Mouse (Mus musculus): ENCODE data around the gene Adam11. TPM values are rescaled to one million over a fixed set of nuclear protein-coding genes. Genes with fewer than 3 reads are reported as not detected.

Gene Adam11
- total RNA-seq, 2 experiments from 2014 or later, result 192 to 212 TPM

GRCm38 (mm10) chr11:102774621-102775141 is 13.4 kb downstream of the Adam11 start:
- peak; percentile 71 for TF ChIP-seq CTCF (conservative IDR thresholded peaks at IDR 0.05)
- H3K4me3 ChIP-seq, result peak overlapping the region; percentile 57
- H3K27ac ChIP-seq, result peak overlapping the region; percentile 78
- peak; percentile 69 to 79 for DNase-seq (ENCODE audit: low spot score in 2 of 2)

DNA sequence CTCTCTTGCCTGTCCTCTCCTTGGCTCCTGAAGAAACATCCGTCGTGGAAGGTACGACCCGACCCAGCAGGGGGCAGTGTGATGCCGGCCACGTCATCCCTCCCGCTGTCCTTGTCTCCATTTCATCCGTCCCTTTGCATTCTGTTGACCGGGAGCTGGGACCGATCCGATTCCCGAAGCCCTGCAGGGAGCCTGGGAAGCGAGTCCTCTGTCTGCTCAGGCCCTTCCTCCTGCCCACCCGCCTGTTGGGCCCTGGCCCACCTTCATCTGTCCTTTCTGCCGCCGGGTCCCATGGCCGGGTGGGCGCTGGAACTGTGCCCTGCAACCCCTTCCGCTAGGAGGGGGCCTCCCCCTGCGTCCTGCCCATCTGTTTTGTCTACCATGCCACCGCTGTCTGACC is 16.4 kb downstream of the Adam11 start:
- H3K4me3 ChIP-seq, result peak overlapping the region; percentile 27; the same call in 1 of the 2 replicates
- DNase-seq (ENCODE audit: low spot score in 2 of 2), result peak in 1 of 2 experiments; percentile 75
- peak overlapping the region; percentile 8 for H3K27ac ChIP-seq

GRCm38 (mm10) chr11:102778165-102778564 is 16.9 kb downstream of the Adam11 start:
- H3K4me3 ChIP-seq, result no peak overlapping the region
- peak overlapping the region; percentile 8; the same call in 1 of the 2 replicates for H3K27ac ChIP-seq
- DNase-seq (ENCODE audit: low spot score in 2 of 2), result no peak
- no peak for TF ChIP-seq CTCF (conservative IDR thresholded peaks at IDR 0.05)

More for the DNA sequence above, 16.4 kb downstream of the Adam11 start:
- peak; percentile 86 for TF ChIP-seq CTCF (conservative IDR thresholded peaks at IDR 0.05)

DNA sequence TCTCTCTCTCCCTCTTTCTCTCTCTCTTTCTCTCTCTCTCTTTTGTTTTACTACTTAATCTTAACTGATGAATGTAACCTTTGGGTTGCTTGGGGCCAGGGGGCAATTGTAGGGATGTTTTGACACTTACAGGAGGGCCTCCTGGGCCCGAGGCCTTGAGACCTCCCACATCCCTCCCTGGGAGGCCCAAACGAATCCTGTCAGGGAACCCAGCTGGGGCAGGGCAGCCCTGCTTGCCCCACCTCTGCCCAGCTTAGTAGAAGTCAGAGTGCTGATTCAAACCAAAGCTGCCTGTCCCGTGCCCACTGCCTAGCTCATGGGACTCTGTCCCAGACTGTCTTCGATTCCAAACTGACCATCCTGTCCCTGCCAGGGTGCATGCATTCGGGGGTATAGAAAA is 17.4 kb downstream of the Adam11 start:
- no peak for TF ChIP-seq CTCF (conservative IDR thresholded peaks at IDR 0.05)
- no peak for DNase-seq (ENCODE audit: low spot score in 2 of 2)
- Histone ChIP-seq H3K4me3 (no peak overlapping the region), H3K27ac (peak overlapping the region; percentile 46; the same call in 1 of the 2 replicates)

- no peak for TF ChIP-seq CTCF (conservative IDR thresholded peaks at IDR 0.05)
- no peak for DNase-seq (ENCODE audit: low spot score in 2 of 2)
Measured at GRCm38 (mm10) chr11:102779081-102779638, 17.9 kb downstream of the Adam11 start.

GRCm38 (mm10) chr11:102779824-102780223 is 18.6 kb downstream of the Adam11 start:
- TF ChIP-seq CTCF (conservative IDR thresholded peaks at IDR 0.05), result no peak
- Histone ChIP-seq H3K4me3 (no peak overlapping the region), H3K27ac (peak overlapping the region; percentile 61)
- DNase-seq (ENCODE audit: low spot score in 2 of 2), result no peak

More at GRCm38 (mm10) chr11:102779081-102779638, 17.9 kb downstream of the Adam11 start:
- Histone ChIP-seq H3K4me3 (no peak overlapping the region), H3K27ac (peak overlapping the region; percentile 61; the same call in 1 of the 2 replicates)

- DNase-seq (ENCODE audit: low spot score in 2 of 2), result no peak
- Histone ChIP-seq H3K4me3 (no peak overlapping the region), H3K27ac (peak overlapping the region; percentile 61)
- TF ChIP-seq CTCF (conservative IDR thresholded peaks at IDR 0.05), result no peak
Measured at GRCm38 (mm10) chr11:102780271-102780985, 19.2 kb downstream of the Adam11 start.

DNA sequence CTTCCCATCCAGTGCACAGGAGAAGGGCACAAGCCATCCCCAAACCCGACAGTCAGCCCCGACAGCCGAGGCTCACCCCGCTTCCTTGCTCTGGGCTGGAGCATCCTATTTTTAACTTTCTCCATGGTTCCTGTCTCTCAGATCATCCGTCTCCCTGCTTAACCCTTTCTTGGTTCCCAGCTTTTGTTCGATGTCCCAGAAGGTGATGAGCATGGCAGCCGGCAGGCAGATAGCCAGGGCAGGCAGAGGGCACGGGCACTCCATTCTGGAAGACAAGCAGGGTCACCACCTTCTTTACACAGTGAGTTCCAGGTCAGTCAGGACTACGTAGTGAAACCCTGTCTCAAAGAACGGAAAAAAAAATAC is 19.7 kb downstream of the Adam11 start:
- DNase-seq (ENCODE audit: low spot score in 2 of 2), result no peak
- Histone ChIP-seq H3K4me3 (no peak overlapping the region), H3K27ac (peak overlapping the region; percentile 57)
- TF ChIP-seq CTCF (conservative IDR thresholded peaks at IDR 0.05), result no peak

DNA sequence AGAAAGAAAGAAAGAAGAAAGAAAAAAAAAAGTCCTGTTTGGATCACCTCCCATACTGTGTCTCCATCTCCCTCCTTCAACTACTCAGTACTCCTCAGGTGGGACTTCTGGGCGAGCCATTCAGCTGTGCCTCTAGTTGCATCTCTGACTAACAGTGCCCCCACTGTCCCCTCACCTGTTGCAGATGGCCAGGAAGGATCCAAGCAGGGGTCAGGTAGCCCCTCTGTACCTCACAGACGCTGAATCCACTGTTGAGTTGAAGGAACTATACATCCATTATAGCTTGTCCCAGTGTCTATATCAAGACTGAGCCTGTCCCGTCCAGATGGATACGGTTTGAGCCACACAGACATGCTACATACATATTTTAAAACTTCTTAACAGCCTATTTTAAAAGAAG is 20.3 kb downstream of the Adam11 start:
- no peak for DNase-seq (ENCODE audit: low spot score in 2 of 2)
- H3K4me3 ChIP-seq, result no peak overlapping the region
- H3K27ac ChIP-seq, result no peak overlapping the region
- TF ChIP-seq CTCF (conservative IDR thresholded peaks at IDR 0.05), result no peak

DNA sequence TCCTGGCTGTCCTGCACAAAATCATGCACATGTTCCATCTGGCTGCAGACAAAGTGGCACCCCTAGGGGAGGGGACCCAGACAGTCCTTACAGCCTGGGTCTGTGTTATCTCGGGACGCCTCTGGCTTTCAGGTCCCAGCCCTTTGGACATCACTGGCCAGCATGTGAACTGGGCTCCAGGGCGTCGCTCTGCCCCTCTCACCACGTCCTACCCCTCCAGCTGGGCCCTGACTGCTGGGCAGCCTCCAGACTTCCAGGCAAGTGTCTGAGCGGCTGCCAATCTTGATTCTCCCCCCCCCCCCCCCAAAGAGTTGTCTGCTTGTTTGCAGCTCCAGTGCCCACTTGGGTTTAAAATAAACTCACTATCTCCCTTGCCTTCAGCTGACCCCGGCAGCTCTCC is 22.2 kb downstream of the Adam11 start:
- Histone ChIP-seq H3K4me3 (no peak overlapping the region), H3K27ac (no peak overlapping the region)
- TF ChIP-seq CTCF (conservative IDR thresholded peaks at IDR 0.05), result no peak
- DNase-seq (ENCODE audit: low spot score in 2 of 2), result no peak

DNA sequence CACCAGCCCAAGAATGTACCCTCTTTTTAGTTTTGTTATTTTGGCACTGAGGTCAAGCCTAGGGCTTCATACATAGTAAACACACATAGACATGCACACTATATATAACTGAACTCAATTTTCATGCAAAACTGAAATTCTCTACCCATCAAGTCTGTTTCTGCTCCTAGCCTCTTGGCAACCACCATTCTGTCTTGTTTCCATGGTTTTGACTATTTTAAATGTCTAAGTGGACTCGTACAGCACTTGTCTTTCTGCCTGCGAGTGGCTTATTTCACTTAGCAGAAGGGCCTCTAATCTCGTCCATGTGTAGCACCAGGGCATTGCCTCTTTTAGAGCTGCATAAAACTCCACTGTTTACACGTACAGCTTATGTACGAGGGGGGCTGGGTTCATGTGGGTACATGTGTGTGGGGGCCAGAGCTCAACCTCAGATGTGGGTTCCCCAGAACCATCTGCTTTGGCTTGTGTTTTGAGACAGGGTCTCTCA is 26.5 kb downstream of the Adam11 start:
- Histone ChIP-seq H3K4me3 (no peak overlapping the region), H3K27ac (peak overlapping the region; percentile 51; the same call in 1 of the 2 replicates)
- no peak for TF ChIP-seq CTCF (conservative IDR thresholded peaks at IDR 0.05)
- DNase-seq (ENCODE audit: low spot score in 2 of 2), result no peak

DNA sequence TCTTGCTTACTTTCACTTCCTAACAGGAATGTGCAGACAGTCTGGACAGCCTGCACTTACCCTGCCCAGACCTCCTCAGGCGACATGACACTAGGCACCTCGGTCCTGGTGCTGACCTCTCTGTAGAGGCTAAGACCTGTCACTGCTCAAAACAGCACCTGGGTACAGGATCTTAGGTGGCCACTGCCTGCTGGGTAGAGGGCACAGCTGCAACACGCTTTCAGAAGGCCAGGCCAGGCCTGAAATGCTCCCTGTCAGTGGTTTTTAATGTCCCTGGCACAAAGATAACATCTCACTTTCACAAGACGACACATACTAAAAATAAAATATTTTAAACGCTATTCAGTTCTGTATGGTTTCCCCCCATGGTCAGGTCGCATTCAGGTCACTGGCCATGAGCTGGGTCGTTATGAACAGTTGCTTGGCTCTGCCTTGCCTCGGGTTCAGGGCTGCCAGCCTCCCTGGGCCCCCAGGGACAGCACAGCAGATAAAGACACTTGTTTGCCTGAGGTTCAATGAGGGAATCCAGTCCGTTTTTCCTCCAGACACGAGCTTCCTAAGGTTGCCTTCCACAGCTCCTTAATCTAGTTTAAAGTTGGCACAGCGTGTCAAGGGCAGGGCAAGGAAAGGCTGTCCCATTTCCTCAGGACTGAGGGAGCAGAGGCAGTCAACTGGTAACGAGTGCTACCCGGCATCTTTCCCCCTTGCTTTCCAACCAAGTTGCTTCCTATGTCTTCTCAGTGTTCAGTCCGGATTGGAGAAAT is 30.6 kb downstream of the Adam11 start:
- TF ChIP-seq CTCF (conservative IDR thresholded peaks at IDR 0.05), result no peak
- DNase-seq (ENCODE audit: low spot score in 2 of 2), result no peak
- peak overlapping the region; percentile 32; the same call in 1 of the 2 replicates for H3K27ac ChIP-seq
- H3K4me3 ChIP-seq, result no peak overlapping the region

DNA sequence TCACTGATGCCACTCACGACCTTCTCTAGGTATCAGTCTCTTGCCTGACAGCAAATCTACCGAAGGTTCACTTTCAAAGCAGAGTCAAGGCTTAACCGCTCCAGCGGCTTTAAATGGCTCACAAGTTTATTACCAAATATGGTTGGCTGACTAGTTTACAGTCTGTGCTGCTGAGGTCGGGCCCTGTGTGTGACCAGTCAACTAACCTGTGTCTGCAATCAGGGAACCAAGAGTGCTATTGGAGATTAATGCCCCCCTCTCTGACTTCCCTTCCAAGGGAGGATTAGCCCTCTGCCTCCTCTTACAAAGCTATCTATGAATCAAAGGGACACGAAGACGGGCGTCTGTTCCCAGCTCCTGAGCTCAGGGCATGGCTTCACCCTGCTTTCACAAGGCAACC is 32.9 kb downstream of the Adam11 start:
- H3K4me3 ChIP-seq, result no peak overlapping the region
- no peak for TF ChIP-seq CTCF (conservative IDR thresholded peaks at IDR 0.05)
- no peak for DNase-seq (ENCODE audit: low spot score in 2 of 2)
- no peak overlapping the region for H3K27ac ChIP-seq
